Mouse (Mus musculus): ENCODE measurements at regions not wholly inside any gene's neighbourhood (a gene's known extent, or its start where the extent isn't known, plus 50 kb on each side); places are given as distances from the start of the nearest gene placed in this dataset.

GRCm38 (mm10) chr1:73743737-73744554 lies 380.3 kb downstream of the Tns1 start:
- Histone ChIP-seq H3K4me3 (replicated peaks in 1 of 3; ENCODE audit: low read depth in 2 of 3, low read length in 2 of 3, poor library complexity in 1 of 3) (no peak overlapping the region), H3K27me3 (replicated peaks) (peaks cover 26% of the 10 kb centered on the region), H3K4me2 (ENCODE audit: insufficient read depth, low read depth, poor library complexity, severe bottlenecking) (no peak overlapping the region), H3K9me3 (replicated peaks; ENCODE audit: low read length) (no peaks in the 10 kb centered on the region), H3K27ac (ENCODE audit: insufficient read depth, low read depth) (no peak overlapping the region), H3K9ac (ENCODE audit: insufficient read depth, low read depth) (no peak overlapping the region), H3K79me2 (replicated peaks; ENCODE audit: control insufficient read depth, extremely low read depth, insufficient read depth, poor library complexity, severe bottlenecking) (no peaks in the 10 kb centered on the region), H3K4me1 (ENCODE audit: control insufficient read depth in 1 of 2, insufficient read depth in 2 of 2) (peaks cover 0 to 10% of the 10 kb centered on the region in 2 experiments; a peak in 1 of 4 replicates), H3K36me3 (replicated peaks in 1 of 2; ENCODE audit: control insufficient read depth in 1 of 2, insufficient read depth in 1 of 2, low read length in 1 of 2) (no peaks in the 10 kb centered on the region)
- DNase-seq (ENCODE audit: extremely low read depth): no peak
- TF ChIP-seq USF1 (IDR thresholded peaks at IDR 0.05; ENCODE audit: low read depth, low read length) (no peak), TCF12 (IDR thresholded peaks at IDR 0.05; ENCODE audit: low read depth, low read length) (no peak), ZKSCAN1 (IDR thresholded peaks at IDR 0.05; ENCODE audit: borderline replicate concordance, low read depth, low read length) (no peak), RAD21 (IDR thresholded peaks at IDR 0.05; ENCODE audit: low read depth, low read length) (no peak), UBTF (IDR thresholded peaks at IDR 0.05; ENCODE audit: low read depth, low read length) (no peak), JUN (IDR thresholded peaks at IDR 0.05; ENCODE audit: insufficient read depth, low read depth, low read length) (no peak), MXI1 (IDR thresholded peaks at IDR 0.05; ENCODE audit: low read depth, low read length) (no peak), RCOR1 (conservative IDR thresholded peaks at IDR 0.05; ENCODE audit: low read depth, low read length) (no peak), MEF2A (IDR thresholded peaks at IDR 0.05; ENCODE audit: borderline replicate concordance, low read depth, low read length) (no peak), GABPA (IDR thresholded peaks at IDR 0.05; ENCODE audit: insufficient replicate concordance, low read depth, low read length) (no peak), BHLHE40 (IDR thresholded peaks at IDR 0.05; ENCODE audit: low read depth, low read length) (no peak)
- dilution Hi-C loops (cut with MboI; ENCODE audit: extremely low pct_ligation_motif_present, extremely low pct_unique_long_range_greater_than_20kb, low sequenced_read_pairs): no loop called here
- in situ Hi-C loops (cut with MboI; ENCODE audit: low pct_ligation_motif_present, low pct_unique_long_range_greater_than_20kb, low sequenced_read_pairs): no loop called here

- H3K27me3 ChIP-seq (replicated peaks): peaks cover 24% of the 10 kb centered on the region
- no peak overlapping the region for H3K4me3 ChIP-seq (replicated peaks in 1 of 3; ENCODE audit: low read depth in 2 of 3, low read length in 2 of 3, poor library complexity in 1 of 3)
- no peaks in the 10 kb centered on the region for H3K79me2 ChIP-seq (replicated peaks; ENCODE audit: control insufficient read depth, extremely low read depth, insufficient read depth, poor library complexity, severe bottlenecking)
- H3K36me3 ChIP-seq (replicated peaks in 1 of 2; ENCODE audit: control insufficient read depth in 1 of 2, insufficient read depth in 1 of 2, low read length in 1 of 2): no peaks in the 10 kb centered on the region
- H3K4me2 ChIP-seq (ENCODE audit: insufficient read depth, low read depth, poor library complexity, severe bottlenecking): no peak overlapping the region
- TF ChIP-seq ETS1 (conservative IDR thresholded peaks at IDR 0.05; ENCODE audit: low read depth, low read length): no peak
- no peak for TF ChIP-seq KAT2A (IDR thresholded peaks at IDR 0.05; ENCODE audit: insufficient replicate concordance, low read length)
- no peak for TF ChIP-seq MXI1 (IDR thresholded peaks at IDR 0.05; ENCODE audit: low read depth, low read length)
- TF ChIP-seq IRF4 (IDR thresholded peaks at IDR 0.05; ENCODE audit: low read depth, low read length): no peak
- TF ChIP-seq MAX (IDR thresholded peaks at IDR 0.05; ENCODE audit: low read length): no peak
- TF ChIP-seq GABPA (IDR thresholded peaks at IDR 0.05; ENCODE audit: insufficient replicate concordance, low read depth, low read length): no peak
- TF ChIP-seq NELFE (IDR thresholded peaks at IDR 0.05; ENCODE audit: low read depth, low read length): no peak
- TF ChIP-seq UBTF (IDR thresholded peaks at IDR 0.05; ENCODE audit: low read depth, low read length): no peak
- no peak for TF ChIP-seq MAFK (IDR thresholded peaks at IDR 0.05; ENCODE audit: insufficient replicate concordance, low read length)
- TF ChIP-seq RAD21 (IDR thresholded peaks at IDR 0.05; ENCODE audit: low read depth, low read length): peak; percentile 39
- no peak for TF ChIP-seq MEF2A (IDR thresholded peaks at IDR 0.05; ENCODE audit: borderline replicate concordance, low read depth, low read length)
- no peak for TF ChIP-seq E2F4 (IDR thresholded peaks at IDR 0.05; ENCODE audit: insufficient replicate concordance, low read depth, low read length)
- no peak for TF ChIP-seq MYC (IDR thresholded peaks at IDR 0.05; ENCODE audit: low read depth, low read length)
- TF ChIP-seq MAZ (IDR thresholded peaks at IDR 0.05; ENCODE audit: low read depth, low read length): no peak
- TF ChIP-seq USF1 (IDR thresholded peaks at IDR 0.05; ENCODE audit: low read depth, low read length): no peak
- TF ChIP-seq CHD1 (IDR thresholded peaks at IDR 0.05; ENCODE audit: low read depth, low read length): no peak
- no peak for TF ChIP-seq BHLHE40 (IDR thresholded peaks at IDR 0.05; ENCODE audit: low read depth, low read length)
- no peak for TF ChIP-seq SIN3A (IDR thresholded peaks at IDR 0.05; ENCODE audit: low read length)
- TF ChIP-seq RCOR1 (conservative IDR thresholded peaks at IDR 0.05; ENCODE audit: low read depth, low read length): no peak
- peak; percentile 35 for TF ChIP-seq SMC3 (IDR thresholded peaks at IDR 0.05; ENCODE audit: low read depth, low read length)
- TF ChIP-seq CTCF (conservative IDR thresholded peaks at IDR 0.05 in 1 of 2, IDR thresholded peaks at IDR 0.05 in 1 of 2; ENCODE audit: low read depth in 2 of 2, low read length in 2 of 2): peak in 1 of 2 experiments; percentile 34; a peak in 2 of 4 replicates
- TF ChIP-seq NRF1 (IDR thresholded peaks at IDR 0.05; ENCODE audit: low read depth, low read length): no peak
- no peak for TF ChIP-seq ZMIZ1 (IDR thresholded peaks at IDR 0.05; ENCODE audit: low read depth, low read length)
- TF ChIP-seq ZNF384 (IDR thresholded peaks at IDR 0.05; ENCODE audit: low read depth, low read length): no peak
- dilution Hi-C loops (cut with MboI; ENCODE audit: extremely low pct_ligation_motif_present, extremely low pct_unique_long_range_greater_than_20kb, low sequenced_read_pairs): no loop called here
- H3K4me1 ChIP-seq (ENCODE audit: control insufficient read depth in 1 of 2, insufficient read depth in 2 of 2): no peaks in the 10 kb centered on the region
- no peaks in the 10 kb centered on the region for H3K9me3 ChIP-seq (replicated peaks; ENCODE audit: low read length)
- DNase-seq (ENCODE audit: extremely low read depth): no peak
- H3K9ac ChIP-seq (ENCODE audit: insufficient read depth, low read depth): no peak overlapping the region
- no peak overlapping the region for H3K27ac ChIP-seq (ENCODE audit: insufficient read depth, low read depth)
- in situ Hi-C loops (cut with MboI; ENCODE audit: low pct_ligation_motif_present, low pct_unique_long_range_greater_than_20kb, low sequenced_read_pairs): no loop called here
These were observed 387.2 kb downstream of the Tns1 start for GRCm38 (mm10) chr1:73737083-73737482.
